Mouse (Mus musculus) heart, adult 2 months (tissue): ENCODE measurements around the gene Eme2. TPM values are rescaled to one million over a fixed set of nuclear protein-coding genes. Genes with fewer than 3 reads are reported as not detected.
"Not testable (repeated sequence)": the region's sequence is repeated elsewhere in the genome, so short reads cannot be mapped to it uniquely, and the experiment has no call there.

Experiments used
- DNase-seq, 2 experiments: peaks; one replicate each; pipeline ENCODE4 v3.0.0; 2021
- H3K27ac ChIP-seq: fragments of 200-600 bp; 2 replicates; pipeline ENCODE4 v1.8.1; 2022
- H3K27me3 ChIP-seq: fragments of 200-500 bp; 2 replicates; pipeline ENCODE4 v1.6.1; 2012; ENCODE audit warnings: mild to moderate bottlenecking, low read length, inconsistent platforms, mixed read lengths; ENCODE audit not compliant: control insufficient read depth, insufficient read depth
- H3K36me3 ChIP-seq: fragments of 200-500 bp; 2 replicates; pipeline ENCODE4 v1.6.1; 2012; ENCODE audit warnings: low read length, inconsistent platforms; ENCODE audit not compliant: control insufficient read depth, insufficient read depth
- H3K4me1 ChIP-seq: fragments of 200-500 bp; 2 replicates; pipeline ENCODE4 v1.6.1; 2011; ENCODE audit warnings: low read length; ENCODE audit not compliant: control insufficient read depth, insufficient read depth
- H3K4me3 ChIP-seq: fragments of 200-600 bp; 2 replicates; pipeline ENCODE4 v1.8.1; 2022
- H3K79me2 ChIP-seq: fragments of 200-500 bp; replicated peaks from 2 replicates; pipeline ENCODE4 v1.6.1; 2012; ENCODE audit warnings: mild to moderate bottlenecking, inconsistent platforms, low read length, moderate library complexity, mixed read lengths; ENCODE audit not compliant: control insufficient read depth, insufficient read depth
- H3K9ac ChIP-seq: fragments of 200-500 bp; 2 replicates; pipeline ENCODE4 v1.6.1; 2012; ENCODE audit warnings: low read depth, mild to moderate bottlenecking, control low read depth, inconsistent platforms, low read length, mixed read lengths
- CTCF ChIP-seq: fragments of 200-600 bp; IDR thresholded peaks from 2 replicates; pipeline ENCODE4 v1.8.1; 2022; ENCODE audit warnings: antibody characterized with exemption, mild to moderate bottlenecking, moderate library complexity
- EP300 ChIP-seq: fragments of 200-500 bp; IDR thresholded peaks from 2 replicates; pipeline ENCODE4 v1.6.1; 2011; ENCODE audit warnings: low read depth, low read length, control low read depth; ENCODE audit not compliant: insufficient read depth
- POLR2A ChIP-seq: fragments of 200-500 bp; IDR thresholded peaks from 2 replicates; pipeline ENCODE4 v1.6.1; 2011; ENCODE audit warnings: mild to moderate bottlenecking, low read depth, low read length, control low read depth; ENCODE audit not compliant: insufficient read depth
- WGBS: fragments of 180-500 bp; shearing (Covaris S2); methylation state at CpG from one replicate; pipeline ENCODE4 v1.1.7; 2018; 5-methylcytosine and 5-hydroxymethylcytosine counted together
- intact Hi-C: fragments of 180-260 bp; cut with DNase I; formaldehyde crosslinking; loops from one replicate; pipeline ENCODE4 v1.15.1; 2025
- long read RNA-seq: library from polyadenylated mRNA; stranded (forward); transcript quantifications from one replicate; pipeline ENCODE4 v2.0.0, GENCODE M21; 2021
- polyA plus RNA-seq: library from polyadenylated mRNA; depleted of rRNA; stranded (reverse); fragments of >200 nt; gene quantifications from 2 replicates; pipeline ENCODE4 v1.2.3, GENCODE M21; 2012; rRNA removed
- total RNA-seq, 2 experiments: library from RNA; stranded (reverse); gene quantifications; 2 replicates each; pipeline ENCODE4 v1.2.3; 2021

The Eme2 gene
- total RNA-seq: 10 to 100 TPM; 16.9 to 18.3 TPM
- polyA plus RNA-seq: 19.3 and 20.3 TPM in 2 replicates
- long read RNA-seq, full-length matches to known transcripts: 6 of 9 reads
- long read RNA-seq, partial matches to known transcripts: 1 of 9 reads
- long read RNA-seq, other reads (novel, unspliced or antisense): 2 of 9 reads

GRCm38 (mm10) chr17:24894995-24895547 is at the start of gene Eme2, which contains the start of gene Mrps34:
TSS of gene Eme2 (minus strand) at chr17:24895087.
TSS of gene Mrps34 (plus strand) at chr17:24895116.
- under 1% methylated on average over 62 of the region's 62 CpGs for WGBS
- intact Hi-C loops: no loop called here

GRCm38 (mm10) chr17:24943589-24943988 is 48.7 kb upstream of the Eme2 start:
- H3K9ac ChIP-seq, H3K36me3 ChIP-seq, H3K27ac ChIP-seq, H3K79me2 ChIP-seq, H3K27me3 ChIP-seq, H3K4me3 ChIP-seq, DNase-seq, H3K4me1 ChIP-seq: not testable (repeated sequence)
- 60% methylated on average over 1 of the region's 1 CpGs for WGBS
- intact Hi-C loops: loop anchor here (5.0 to 10.0 kb wide), 2 partner anchors 339 to 421 kb away; partner anchors contain the start of genes Tpsb2 and Tpsg1

More at GRCm38 (mm10) chr17:24894995-24895547, at the start of gene Eme2, which contains the start of gene Mrps34:
- Histone ChIP-seq H3K9ac (peak within 1 kb of the TSS; percentile 94), H3K4me3 (peak within 1 kb of the TSS; percentile 93), H3K27ac (peak within 1 kb of the TSS; percentile 92), H3K79me2 (no peaks in the 10 kb centered on the region), H3K27me3 (no peaks in the 10 kb centered on the region), H3K36me3 (no peaks in the 10 kb centered on the region), H3K4me1 (peaks cover 3% of the 10 kb centered on the region)
- DNase-seq: peak; percentile 86 to 88
- TF ChIP-seq CTCF (no peak), EP300 (peak; percentile 72; the same call in 1 of the 2 replicates), POLR2A (peak; percentile 82)

GRCm38 (mm10) chr17:24943036-24943435 is 48.1 kb upstream of the Eme2 start:
- Histone ChIP-seq H3K9ac (no peak overlapping the region), H3K4me1 (no peaks in the 10 kb centered on the region), H3K4me3 (no peak overlapping the region), H3K36me3 (no peaks in the 10 kb centered on the region), H3K79me2 (no peaks in the 10 kb centered on the region), H3K27me3 (no peaks in the 10 kb centered on the region), H3K27ac (no peak overlapping the region)
- TF ChIP-seq EP300: no peak
- no peak for TF ChIP-seq POLR2A
- no peak for TF ChIP-seq CTCF
- intact Hi-C loops: loop anchor here (5.0 to 10.0 kb wide), 2 partner anchors 339 to 422 kb away; partner anchors contain the start of genes Tpsb2 and Tpsg1
- 86% methylated on average over 7 of the region's 7 CpGs for WGBS
- no peak for DNase-seq

- peak; percentile 85 for TF ChIP-seq CTCF
- not testable (repeated sequence) for H3K36me3 ChIP-seq, H3K27ac ChIP-seq, H3K27me3 ChIP-seq, H3K79me2 ChIP-seq, H3K9ac ChIP-seq, H3K4me1 ChIP-seq, H3K4me3 ChIP-seq
- WGBS: 0% methylated on average over 2 of the region's 2 CpGs
- DNase-seq: peak; percentile 31 to 60
- intact Hi-C loops: loop anchor here (5.0 to 10.0 kb wide), 2 partner anchors 340 to 422 kb away; partner anchors contain the start of genes Tpsb2 and Tpsg1
Measured at GRCm38 (mm10) chr17:24942453-24942852, 47.6 kb upstream of the Eme2 start.

- peak overlapping the region; percentile 90 for H3K27ac ChIP-seq
- H3K4me3 ChIP-seq: peak overlapping the region; percentile 83
- peaks cover 3% of the 10 kb centered on the region for H3K79me2 ChIP-seq
- WGBS: 43% methylated on average over 6 of the region's 6 CpGs
- H3K36me3 ChIP-seq: peaks cover 4% of the 10 kb centered on the region; the same call in 1 of the 2 replicates
- H3K27me3 ChIP-seq: no peaks in the 10 kb centered on the region
- H3K4me1 ChIP-seq: peaks cover 5% of the 10 kb centered on the region
- intact Hi-C loops: loop anchor here (2.0 to 5.0 kb wide), 2 partner anchors 24 to 335 kb away; partner anchors contain the start of genes Jpt2 and Ube2i
- TF ChIP-seq CTCF (peak; percentile 22; the same call in 1 of the 2 replicates), POLR2A (no peak)
- H3K9ac ChIP-seq: peak overlapping the region; percentile 7
- no peak for DNase-seq
Measured at GRCm38 (mm10) chr17:24937266-24937665, 42.4 kb upstream of the Eme2 start.
